Mouse (Mus musculus) small intestine, adult 2 months (tissue): ENCODE measurements around the gene Trpm1. TPM values are rescaled to one million over a fixed set of nuclear protein-coding genes. Genes with fewer than 3 reads are reported as not detected.

Experiments used
- H3K27ac ChIP-seq: fragments of 200-500 bp; 2 replicates; pipeline ENCODE4 v1.5.1; 2012; ENCODE audit warnings: low read depth, low read length, control low read depth, inconsistent platforms; ENCODE audit not compliant: insufficient read depth
- H3K27me3 ChIP-seq: fragments of 200-500 bp; 2 replicates; pipeline ENCODE4 v1.6.1; 2012; ENCODE audit warnings: mild to moderate bottlenecking, moderate library complexity, low read length, inconsistent platforms; ENCODE audit not compliant: control insufficient read depth, insufficient read depth
- H3K36me3 ChIP-seq: fragments of 200-500 bp; 2 replicates; pipeline ENCODE4 v1.6.1; 2012; ENCODE audit warnings: mild to moderate bottlenecking, low read length, control low read depth, inconsistent platforms; ENCODE audit not compliant: control insufficient read depth, insufficient read depth
- H3K4me1 ChIP-seq: fragments of 200-500 bp; 2 replicates; pipeline ENCODE4 v1.6.1; 2012; ENCODE audit warnings: low read length, inconsistent platforms, mixed read lengths; ENCODE audit not compliant: control insufficient read depth, insufficient read depth, insufficient read length
- H3K4me3 ChIP-seq: fragments of 200-500 bp; 2 replicates; pipeline ENCODE4 v1.5.1; 2012; ENCODE audit warnings: low read depth, mild to moderate bottlenecking, control low read depth, inconsistent platforms, low read length, moderate library complexity
- CTCF ChIP-seq: fragments of 200-500 bp; IDR thresholded peaks from 2 replicates; pipeline ENCODE4 v1.5.1; 2012; ENCODE audit warnings: low read depth, mild to moderate bottlenecking, control low read depth, inconsistent platforms, low read length, moderate library complexity, mixed read lengths; ENCODE audit not compliant: insufficient replicate concordance, insufficient read length; ENCODE audit errors: extremely low read depth
- POLR2A ChIP-seq: fragments of 200-500 bp; IDR thresholded peaks from 2 replicates; pipeline ENCODE4 v1.6.1; 2012; ENCODE audit warnings: low read depth, mild to moderate bottlenecking, control low read depth, inconsistent platforms, low read length, moderate library complexity
- WGBS: fragments of 180-500 bp; shearing (Covaris S2); methylation state at CpG from one replicate; pipeline ENCODE4 v1.1.7; 2018; 5-methylcytosine and 5-hydroxymethylcytosine counted together
- polyA plus RNA-seq: library from polyadenylated mRNA; depleted of rRNA; stranded (reverse); fragments of >200 nt; gene quantifications from 2 replicates; pipeline ENCODE4 v1.2.3, GENCODE M21; 2012; rRNA removed

The Trpm1 gene
- polyA plus RNA-seq, 1 experiment = 0.05 TPM

GRCm38 (mm10) chr7:64290431-64290830 is 136.8 kb downstream of the Trpm1 start:
- Histone ChIP-seq H3K4me1 (no peaks in the 10 kb centered on the region; the same call in 1 of the 2 replicates), H3K27me3 (no peaks in the 10 kb centered on the region), H3K27ac (no peak overlapping the region), H3K4me3 (no peak overlapping the region), H3K36me3 (peaks cover 3% of the 10 kb centered on the region; the same call in 1 of the 2 replicates)
- 77% methylated on average over 6 of the region's 6 CpGs for WGBS
- TF ChIP-seq CTCF (no peak), POLR2A (no peak)

GRCm38 (mm10) chr7:64291722-64292121 is 138.1 kb downstream of the Trpm1 start:
- no peaks in the 10 kb centered on the region; the same call in 1 of the 2 replicates for H3K4me1 ChIP-seq
- no peaks in the 10 kb centered on the region for H3K27me3 ChIP-seq
- no peak for TF ChIP-seq CTCF
- no peak for TF ChIP-seq POLR2A
- H3K27ac ChIP-seq = no peak overlapping the region
- no peak overlapping the region for H3K4me3 ChIP-seq
- peaks cover 3% of the 10 kb centered on the region; the same call in 1 of the 2 replicates for H3K36me3 ChIP-seq
- whole genome bisulfite sequencing = 95% methylated on average over 10 of the region's 10 CpGs

GRCm38 (mm10) chr7:64296286-64297010 is 142.8 kb downstream of the Trpm1 start:
- Histone ChIP-seq H3K36me3 (peaks cover 10% of the 10 kb centered on the region), H3K27me3 (no peaks in the 10 kb centered on the region), H3K4me3 (no peak overlapping the region), H3K27ac (no peak overlapping the region), H3K4me1 (no peaks in the 10 kb centered on the region)
- 76% methylated on average over 5 of the region's 5 CpGs for WGBS
- no peak for TF ChIP-seq POLR2A
- no peak for TF ChIP-seq CTCF

GRCm38 (mm10) chr7:64310241-64310640 is 156.6 kb downstream of the Trpm1 start:
- no peak overlapping the region for H3K27ac ChIP-seq
- peaks cover 22% of the 10 kb centered on the region for H3K36me3 ChIP-seq
- 85% methylated on average over 7 of the region's 7 CpGs for WGBS
- H3K27me3 ChIP-seq = no peaks in the 10 kb centered on the region
- TF ChIP-seq POLR2A (no peak), CTCF (no peak)
- no peak overlapping the region for H3K4me3 ChIP-seq
- H3K4me1 ChIP-seq = no peaks in the 10 kb centered on the region

- Histone ChIP-seq H3K27me3 (no peaks in the 10 kb centered on the region), H3K4me3 (no peak overlapping the region), H3K27ac (no peak overlapping the region), H3K36me3 (peaks cover 22% of the 10 kb centered on the region), H3K4me1 (no peaks in the 10 kb centered on the region)
- WGBS = 73% methylated on average over 2 of the region's 2 CpGs
- no peak for TF ChIP-seq POLR2A
- TF ChIP-seq CTCF = no peak
These were observed 157.1 kb downstream of the Trpm1 start for GRCm38 (mm10) chr7:64310756-64311155.

GRCm38 (mm10) chr7:64312811-64313210 is 159.2 kb downstream of the Trpm1 start:
- WGBS = 33% methylated on average over 7 of the region's 7 CpGs
- no peak for TF ChIP-seq CTCF
- no peak for TF ChIP-seq POLR2A
- Histone ChIP-seq H3K27me3 (no peaks in the 10 kb centered on the region), H3K4me1 (no peaks in the 10 kb centered on the region), H3K36me3 (peaks cover 28% of the 10 kb centered on the region), H3K27ac (no peak overlapping the region), H3K4me3 (no peak overlapping the region)

Other genes with a start within 250 kb of the Trpm1 start
- not detected in 2 replicates for gene E030018B13Rik, start 237.0 kb upstream of the Trpm1 start, polyA plus RNA-seq
- 22.2 and 55.1 TPM in 2 replicates for gene Klf13, start 214.9 kb upstream of the Trpm1 start, polyA plus RNA-seq
- 1.5 and 2.0 TPM in 2 replicates for gene Mtmr10, start 133.8 kb downstream of the Trpm1 start, polyA plus RNA-seq
- gene Fan1, start 220.3 kb downstream of the Trpm1 start, polyA plus RNA-seq = 0.67 and 1.2 TPM in 2 replicates
- gene Mphosph10, start 238.4 kb downstream of the Trpm1 start, polyA plus RNA-seq = 0.09 TPM in 1 of 2 replicates, not detected in the other
- 9.5 and 10.6 TPM in 2 replicates for gene Mcee, start 238.8 kb downstream of the Trpm1 start, polyA plus RNA-seq